Comparison of ENCODE assay signal across 18 mouse cellular contexts in genomic region chr7:121802471-121802870, GRCm38 (mm10).
DNase-seq lines count a peak whose midpoint lies in the region; ATAC-seq and TF ChIP-seq lines count a peak whose summit lies in the region.
"Had no signal": no experiment of that assay in that cellular context is flagged by ENCODE, and none has a peak within 500 bp of the region (broad histone marks: within the 10 kb centered on the region; RNA-seq: fewer than 3 reads in every experiment).

No protein-coding gene starts in this region.

- H3K9ac ChIP-seq in hindbrain, postnatal 0 days (replicated peaks; ENCODE audit: low read length) = no peak overlapping the region
- no peak overlapping the region for H3K9ac ChIP-seq in hindbrain, embryonic 11.5 days (ENCODE audit: low read depth, low read length)
- H3K9ac ChIP-seq in intestine, embryonic 16.5 days (ENCODE audit: low read depth, low read length) = no peak overlapping the region
- H3K9ac ChIP-seq: embryonic facial prominence, embryonic 12.5 days; forebrain, embryonic 15.5 days; kidney, embryonic 15.5 days; liver, embryonic 12.5 days; midbrain, embryonic 13.5 days; neural tube, embryonic 15.5 days had no signal

- no peaks in the 10 kb centered on the region for H3K27me3 ChIP-seq in hindbrain, postnatal 0 days (ENCODE audit: insufficient read depth, low read length)
- no peaks in the 10 kb centered on the region for H3K27me3 ChIP-seq in hindbrain, embryonic 11.5 days (ENCODE audit: control insufficient read depth, insufficient read depth, low read length)
- no peaks in the 10 kb centered on the region for H3K27me3 ChIP-seq in intestine, embryonic 16.5 days (replicated peaks; ENCODE audit: control insufficient read depth, insufficient read depth, low read length)
- H3K27me3 ChIP-seq: embryonic facial prominence, embryonic 12.5 days; forebrain, embryonic 15.5 days; kidney, embryonic 15.5 days; liver, embryonic 12.5 days; midbrain, embryonic 13.5 days; neural tube, embryonic 15.5 days had no signal

- H3K4me1 ChIP-seq in hindbrain, postnatal 0 days (ENCODE audit: insufficient read depth, low read length) = no peaks in the 10 kb centered on the region
- H3K4me1 ChIP-seq in hindbrain, embryonic 11.5 days (replicated peaks; ENCODE audit: control insufficient read depth, insufficient read depth, low read length) = no peaks in the 10 kb centered on the region
- H3K4me1 ChIP-seq in intestine, embryonic 16.5 days (ENCODE audit: control insufficient read depth, insufficient read depth, low read length) = no peaks in the 10 kb centered on the region
- H3K4me1 ChIP-seq: embryonic facial prominence, embryonic 12.5 days; forebrain, embryonic 15.5 days; kidney, embryonic 15.5 days; liver, embryonic 12.5 days; midbrain, embryonic 13.5 days; neural tube, embryonic 15.5 days had no signal

- 65% methylated on average over 2 of the region's 2 CpGs for WGBS in hindbrain, postnatal 0 days
- 73% methylated on average over 2 of the region's 2 CpGs for WGBS in hindbrain, embryonic 11.5 days
- 83% methylated on average over 2 of the region's 2 CpGs for WGBS in intestine, embryonic 16.5 days

- H3K4me3 ChIP-seq in hindbrain, postnatal 0 days (ENCODE audit: low read length) = no peak overlapping the region
- H3K4me3 ChIP-seq in hindbrain, embryonic 11.5 days (ENCODE audit: low read depth, low read length) = no peak overlapping the region
- no peak overlapping the region for H3K4me3 ChIP-seq in intestine, embryonic 16.5 days (ENCODE audit: low read length)
- H3K4me3 ChIP-seq: embryonic facial prominence, embryonic 12.5 days; forebrain, embryonic 15.5 days; kidney, embryonic 15.5 days; liver, embryonic 12.5 days; midbrain, embryonic 13.5 days; myocyte; neural tube, embryonic 15.5 days had no signal

- DNase-seq in hindbrain, postnatal 0 days (ENCODE audit: low spot score) = no peak
- DNase-seq in hindbrain, embryonic 11.5 days (ENCODE audit: low spot score) = no peak
- peak; percentile 41 for DNase-seq in urinary bladder, postnatal 14 days (ENCODE audit: low spot score)
- no peak for DNase-seq in urinary bladder, adult 2 months (ENCODE audit: low spot score)
- peak; percentile 21 for DNase-seq in heart, postnatal 4 days
- DNase-seq in thymus, postnatal 14 days = no peak
- DNase-seq: cerebellum, adult 9-10 months had no signal

- ATAC-seq in hindbrain, postnatal 0 days = 0 out of 2 replicates have a peak, but pooled peaks have one; percentile 12
- no peak for ATAC-seq in hindbrain, embryonic 11.5 days (ENCODE audit: low FRiP score)
- no peak for ATAC-seq in intestine, embryonic 16.5 days
- ATAC-seq: CD4-positive, CD25-positive, alpha-beta regulatory T cell, adult 4 months; forebrain, embryonic 15.5 days; liver, embryonic 12.5 days; midbrain, embryonic 13.5 days had no signal

- H3K9me3 ChIP-seq in hindbrain, postnatal 0 days (ENCODE audit: low read length) = no peaks in the 10 kb centered on the region
- H3K9me3 ChIP-seq in hindbrain, embryonic 11.5 days (ENCODE audit: control insufficient read depth, low read length) = no peaks in the 10 kb centered on the region
- no peaks in the 10 kb centered on the region for H3K9me3 ChIP-seq in intestine, embryonic 16.5 days (ENCODE audit: control insufficient read depth, low read length)
- H3K9me3 ChIP-seq: embryonic facial prominence, embryonic 12.5 days; forebrain, embryonic 15.5 days; G1E; kidney, embryonic 15.5 days; liver, embryonic 12.5 days; midbrain, embryonic 13.5 days; neural tube, embryonic 15.5 days had no signal

- H3K27ac ChIP-seq in hindbrain, postnatal 0 days = no peak overlapping the region
- no peak overlapping the region for H3K27ac ChIP-seq in hindbrain, embryonic 11.5 days (ENCODE audit: low read depth, low read length)
- no peak overlapping the region for H3K27ac ChIP-seq in intestine, embryonic 16.5 days (ENCODE audit: low read length)
- H3K27ac ChIP-seq: embryonic facial prominence, embryonic 12.5 days; forebrain, embryonic 15.5 days; kidney, embryonic 15.5 days; liver, embryonic 12.5 days; macrophage; midbrain, embryonic 13.5 days; neural tube, embryonic 15.5 days had no signal

- no peak overlapping the region for H3K4me2 ChIP-seq in hindbrain, postnatal 0 days (ENCODE audit: low read depth, low read length)
- no peak overlapping the region for H3K4me2 ChIP-seq in hindbrain, embryonic 11.5 days (replicated peaks; ENCODE audit: low read depth, low read length)
- no peak overlapping the region for H3K4me2 ChIP-seq in intestine, embryonic 16.5 days (ENCODE audit: low read depth, low read length)
- H3K4me2 ChIP-seq: embryonic facial prominence, embryonic 12.5 days; forebrain, embryonic 15.5 days; kidney, embryonic 15.5 days; liver, embryonic 12.5 days; midbrain, embryonic 13.5 days; neural tube, embryonic 15.5 days had no signal

- no peak for TF ChIP-seq CTCF in hindbrain, postnatal 0 days (IDR thresholded peaks at IDR 0.05; ENCODE audit: low read depth)

- no peaks in the 10 kb centered on the region for H3K36me3 ChIP-seq in hindbrain, postnatal 0 days (ENCODE audit: insufficient read depth, low read length)
- H3K36me3 ChIP-seq in hindbrain, embryonic 11.5 days (ENCODE audit: control insufficient read depth, insufficient read depth, low read length) = no peaks in the 10 kb centered on the region
- H3K36me3 ChIP-seq in intestine, embryonic 16.5 days (ENCODE audit: control insufficient read depth, insufficient read depth, low read length) = no peaks in the 10 kb centered on the region
- H3K36me3 ChIP-seq: embryonic facial prominence, embryonic 12.5 days; forebrain, embryonic 15.5 days; G1E; kidney, embryonic 15.5 days; liver, embryonic 12.5 days; midbrain, embryonic 13.5 days; neural tube, embryonic 15.5 days had no signal

Comparison
In these comparisons a context has a peak if more than half of its experiments do, and no peak if none do; other contexts are left out.
1. DNase-seq: peak in urinary bladder, postnatal 14 days (single experiment) and heart, postnatal 4 days (single experiment); none in hindbrain, postnatal 0 days (single experiment), hindbrain, embryonic 11.5 days (single experiment), urinary bladder, adult 2 months (single experiment) and thymus, postnatal 14 days (single experiment).